Mouse (Mus musculus) liver, embryonic 11.5 days (tissue): ENCODE data around the gene Sh3pxd2a. TPM values are rescaled to one million over a fixed set of nuclear protein-coding genes. Genes with fewer than 3 reads are reported as not detected.

Source experiments
- ATAC-seq: fragments of 200-750 bp; cut with Nextera tagmentation; replicated peaks from 2 replicates; pipeline ENCODE4 v1.8.0; 2017; ENCODE audit warnings: moderate number of reproducible peaks, mild to moderate bottlenecking, moderate TSS enrichment, moderate library complexity; ENCODE audit not compliant: low FRiP score
- DNase-seq: peaks from one replicate; pipeline ENCODE4 v3.0.0-alpha.2; 2017; ENCODE audit warnings: low spot score
- H3K27ac ChIP-seq: fragments of 300-500 bp; sonication (generic); 2 replicates; pipeline ENCODE4 v1.5.1; 2014; ENCODE audit warnings: mild to moderate bottlenecking, low read depth, low read length, control low read depth
- H3K27me3 ChIP-seq: fragments of 300-500 bp; sonication (generic); replicated peaks from 2 replicates; pipeline ENCODE4 v1.6.1; 2014; ENCODE audit warnings: low read length, mixed read lengths; ENCODE audit not compliant: control insufficient read depth, insufficient read depth
- H3K36me3 ChIP-seq: fragments of 300-500 bp; sonication (generic); 2 replicates; pipeline ENCODE4 v1.6.1; 2014; ENCODE audit warnings: mild to moderate bottlenecking, low read length, moderate library complexity, mixed read lengths; ENCODE audit not compliant: control insufficient read depth, insufficient read depth
- H3K4me1 ChIP-seq: fragments of 300-500 bp; sonication (generic); replicated peaks from 2 replicates; pipeline ENCODE4 v1.6.1; 2014; ENCODE audit warnings: low read length, mixed read lengths; ENCODE audit not compliant: control insufficient read depth, insufficient read depth
- H3K4me2 ChIP-seq: fragments of 300-500 bp; sonication (generic); 2 replicates; pipeline ENCODE4 v1.6.1; 2014; ENCODE audit warnings: mild to moderate bottlenecking, control low read depth, moderate library complexity
- H3K4me3 ChIP-seq: fragments of 300-500 bp; sonication (generic); 2 replicates; pipeline ENCODE4 v1.5.1; 2014; ENCODE audit warnings: low read depth, low read length, control low read depth
- H3K9ac ChIP-seq: fragments of 300-500 bp; sonication (generic); 2 replicates; pipeline ENCODE4 v1.6.1; 2014; ENCODE audit warnings: low read depth, low read length, control low read depth
- H3K9me3 ChIP-seq: fragments of 300-500 bp; sonication (generic); 2 replicates; pipeline ENCODE4 v1.6.1; 2016; ENCODE audit warnings: low read length, inconsistent platforms, mixed read lengths; ENCODE audit not compliant: control insufficient read depth
- WGBS: fragments of 180-500 bp; shearing (Covaris S2); extraction: QIAGEN DNeasy Blood & Tissue Kit; methylation state at CpG from one replicate; pipeline ENCODE4 v1.1.7; 2014; 5-methylcytosine and 5-hydroxymethylcytosine counted together
- polyA plus RNA-seq: library from polyadenylated mRNA; unstranded; fragments of >200 nt; fragmentation: Nextera tagmentation; extraction: Ambion mirVana; gene quantifications from 2 replicates; pipeline ENCODE4 v1.2.1, GENCODE M21; 2014

Gene Sh3pxd2a
- polyA plus RNA-seq, 1 experiment from 2014 or later: 3.6 TPM

DNA sequence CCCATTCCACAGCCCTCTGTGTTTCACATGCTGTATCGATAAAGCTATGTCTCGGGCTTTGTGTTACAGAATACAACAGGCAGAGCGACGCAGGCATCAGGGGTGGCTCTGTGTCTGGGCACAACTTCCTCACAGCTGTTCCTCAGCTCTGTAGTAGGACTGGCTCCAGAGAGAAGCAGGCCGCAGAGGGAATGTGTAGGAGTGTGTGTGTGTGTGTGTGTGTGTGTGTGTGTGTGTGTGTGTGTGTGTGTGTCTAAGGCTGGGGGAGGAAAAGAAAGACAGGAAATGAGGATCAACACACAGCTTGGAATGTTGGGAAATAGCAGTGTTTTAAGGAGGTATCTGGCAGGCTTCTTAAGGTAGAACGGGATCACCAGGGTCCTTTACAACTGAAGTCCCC, 187.5 kb downstream of the Sh3pxd2a start:
- Histone ChIP-seq H3K4me3 (no peak overlapping the region), H3K9me3 (no peaks in the 10 kb centered on the region), H3K9ac (no peak overlapping the region), H3K4me2 (no peak overlapping the region), H3K27ac (no peak overlapping the region), H3K4me1 (no peaks in the 10 kb centered on the region), H3K27me3 (no peaks in the 10 kb centered on the region), H3K36me3 (peaks cover 18% of the 10 kb centered on the region)
- 76% methylated on average over 6 of the region's 6 CpGs for WGBS
- DNase-seq (no peak), ATAC-seq (no peak)

DNA sequence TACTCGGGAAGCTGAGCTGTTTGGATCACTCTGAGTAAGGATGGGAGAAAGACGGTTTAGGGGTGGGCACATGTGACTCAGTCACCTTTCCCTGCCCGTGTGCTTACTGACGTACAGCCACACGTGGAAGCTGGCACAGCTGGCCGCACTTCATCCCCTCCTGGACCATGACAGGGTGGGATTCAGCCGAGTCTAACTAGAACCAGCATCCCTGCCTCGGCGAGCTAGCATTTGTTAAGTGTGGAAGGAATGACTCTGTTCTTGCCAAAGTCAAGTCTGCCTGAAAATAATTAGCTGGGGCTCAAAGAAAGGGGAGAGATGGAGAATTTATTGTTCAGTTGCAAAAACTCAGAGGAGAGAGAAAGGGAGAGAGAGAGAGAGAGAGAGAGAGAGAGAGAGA, 193.7 kb downstream of the Sh3pxd2a start:
- no peak overlapping the region for H3K4me2 ChIP-seq
- DNase-seq (no peak), ATAC-seq (no peak)
- H3K27ac ChIP-seq: no peak overlapping the region
- no peaks in the 10 kb centered on the region for H3K4me1 ChIP-seq
- no peak overlapping the region for H3K4me3 ChIP-seq
- no peak overlapping the region for H3K9ac ChIP-seq
- no peaks in the 10 kb centered on the region for H3K27me3 ChIP-seq
- WGBS: 82% methylated on average over 9 of the region's 9 CpGs
- no peaks in the 10 kb centered on the region for H3K9me3 ChIP-seq
- peaks cover 25% of the 10 kb centered on the region; the same call in 1 of the 2 replicates for H3K36me3 ChIP-seq

DNA sequence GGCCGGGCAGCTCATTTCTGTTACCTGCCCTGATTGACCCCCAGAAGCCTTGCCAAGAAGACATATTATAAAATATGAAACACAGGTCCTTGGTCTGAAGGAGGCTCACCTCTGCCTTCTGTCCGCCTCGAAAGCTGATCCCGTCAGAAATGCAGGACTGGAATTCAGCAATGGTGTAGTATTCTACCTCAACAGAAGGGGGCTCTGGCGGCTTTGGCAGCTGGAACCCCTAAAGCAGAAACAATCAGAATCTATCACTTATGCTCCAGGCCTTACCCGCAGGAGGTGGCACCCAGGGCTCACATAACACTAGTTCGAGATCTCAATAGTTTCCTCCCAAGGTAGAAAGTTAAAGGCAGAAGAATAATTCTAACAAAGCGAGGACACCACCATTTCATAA, 194.5 kb downstream of the Sh3pxd2a start:
- ATAC-seq (no peak), DNase-seq (no peak)
- Histone ChIP-seq H3K36me3 (peaks cover 25% of the 10 kb centered on the region; the same call in 1 of the 2 replicates), H3K9me3 (no peaks in the 10 kb centered on the region), H3K27me3 (no peaks in the 10 kb centered on the region), H3K9ac (no peak overlapping the region), H3K4me1 (no peaks in the 10 kb centered on the region), H3K4me2 (no peak overlapping the region), H3K4me3 (no peak overlapping the region), H3K27ac (no peak overlapping the region)
- 71% methylated on average over 8 of the region's 8 CpGs for WGBS

DNA sequence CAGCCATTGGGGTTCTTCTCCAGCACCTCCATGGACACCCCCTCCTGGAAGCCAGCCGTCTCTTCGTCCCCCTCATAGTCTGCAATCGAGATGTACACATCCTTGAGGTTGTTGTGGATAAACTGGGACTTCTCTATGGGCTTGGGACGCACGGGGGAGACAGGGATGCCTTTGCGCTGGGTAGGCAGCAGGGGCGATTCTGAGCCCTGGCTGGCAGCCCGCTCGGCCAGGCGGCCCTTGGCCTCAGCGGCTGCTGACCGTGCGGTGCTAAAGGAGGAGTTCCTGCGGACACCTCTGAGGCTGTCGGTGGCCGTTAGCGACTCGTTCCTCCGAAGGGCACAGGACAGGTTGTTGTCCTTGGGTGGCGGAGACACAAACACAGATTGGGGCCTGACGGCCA, 197.1 kb downstream of the Sh3pxd2a start:
- ATAC-seq (no peak), DNase-seq (no peak)
- no peak overlapping the region for H3K9ac ChIP-seq
- H3K36me3 ChIP-seq: peaks cover 16% of the 10 kb centered on the region; the same call in 1 of the 2 replicates
- no peaks in the 10 kb centered on the region for H3K27me3 ChIP-seq
- WGBS: 91% methylated on average over 21 of the region's 21 CpGs
- no peaks in the 10 kb centered on the region for H3K4me1 ChIP-seq
- H3K9me3 ChIP-seq: no peaks in the 10 kb centered on the region
- H3K4me3 ChIP-seq: no peak overlapping the region
- no peak overlapping the region for H3K27ac ChIP-seq
- no peak overlapping the region for H3K4me2 ChIP-seq

DNA sequence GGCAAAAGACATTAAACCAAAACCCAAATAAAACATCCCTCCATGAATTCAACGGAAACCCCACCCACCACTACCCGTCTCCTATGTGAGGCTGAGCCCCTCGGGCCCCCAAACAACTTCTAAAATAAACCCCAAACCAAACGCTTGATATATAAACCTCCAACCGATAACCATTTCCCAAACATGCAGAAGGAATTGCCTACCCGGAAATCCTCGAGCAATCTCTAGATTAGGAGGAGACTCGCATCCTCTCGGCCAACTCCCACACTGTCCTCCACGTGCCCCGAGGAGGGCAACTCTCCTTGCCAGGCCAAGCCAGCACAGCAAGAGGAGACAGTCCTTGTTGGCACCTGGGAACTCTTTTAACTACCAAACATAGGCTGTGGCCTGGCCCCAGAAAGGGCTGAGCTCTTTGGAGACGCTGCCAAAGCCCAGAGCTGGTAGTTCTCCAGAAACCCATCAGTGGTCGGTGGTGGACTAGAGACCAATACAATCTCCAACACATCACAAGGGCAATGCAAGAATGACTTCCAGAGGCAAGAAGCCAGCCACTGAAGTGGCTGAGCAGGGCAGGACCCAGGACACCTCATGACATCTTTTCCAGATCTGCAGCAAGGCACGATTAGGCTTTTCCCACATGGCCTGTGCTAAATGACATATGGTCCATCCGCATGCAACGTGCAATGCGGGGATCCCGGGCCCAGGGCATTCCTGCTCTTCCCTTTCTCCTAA, 198.0 kb downstream of the Sh3pxd2a start:
- H3K4me1 ChIP-seq: no peaks in the 10 kb centered on the region
- no peaks in the 10 kb centered on the region for H3K9me3 ChIP-seq
- H3K36me3 ChIP-seq: peaks cover 13% of the 10 kb centered on the region; the same call in 1 of the 2 replicates
- H3K4me3 ChIP-seq: no peak overlapping the region
- no peak overlapping the region for H3K4me2 ChIP-seq
- no peak for ATAC-seq
- H3K9ac ChIP-seq: no peak overlapping the region
- no peak for DNase-seq
- no peaks in the 10 kb centered on the region for H3K27me3 ChIP-seq
- H3K27ac ChIP-seq: no peak overlapping the region
- WGBS: 86% methylated on average over 18 of the region's 18 CpGs

DNA sequence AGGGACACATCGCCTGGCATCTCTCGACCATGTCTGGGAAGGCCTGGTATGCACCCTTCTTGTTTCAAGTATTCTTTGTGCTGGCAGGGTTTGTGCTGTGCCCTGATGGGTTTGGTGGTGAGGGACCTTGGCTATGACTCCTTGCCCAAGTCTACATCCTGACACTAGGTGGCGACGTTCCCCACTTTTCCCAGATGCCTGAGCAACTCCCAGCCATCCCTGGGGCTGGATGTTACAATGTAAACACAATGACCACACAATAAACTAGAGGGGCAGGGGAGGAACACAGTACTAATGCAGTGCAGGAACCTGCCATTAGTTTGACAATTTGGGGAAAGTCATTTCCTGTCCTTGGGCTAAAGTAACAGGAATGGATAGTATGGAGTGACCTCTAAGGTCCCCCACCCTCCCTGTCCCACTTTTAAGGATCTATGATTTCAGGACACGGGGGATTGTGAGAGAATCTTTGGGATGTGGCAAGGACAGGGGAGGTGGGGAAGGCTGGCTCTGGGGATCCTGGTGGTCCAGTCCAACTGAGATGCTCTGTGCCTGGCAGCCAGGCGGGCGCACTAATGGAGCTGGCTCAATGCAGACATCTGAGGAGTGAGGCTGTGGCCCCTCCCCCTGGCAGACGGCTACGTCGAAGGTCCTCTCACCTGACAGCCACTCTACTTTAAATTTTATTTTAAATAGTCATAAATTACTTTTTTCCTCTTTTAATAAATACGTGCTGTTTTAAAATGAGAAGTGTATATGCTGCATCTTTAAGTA, 199.7 kb downstream of the Sh3pxd2a start:
- Histone ChIP-seq H3K9ac (no peak overlapping the region), H3K4me2 (no peak overlapping the region), H3K4me1 (no peaks in the 10 kb centered on the region; the same call in 1 of the 2 replicates), H3K4me3 (no peak overlapping the region), H3K36me3 (peaks cover 13% of the 10 kb centered on the region; the same call in 1 of the 2 replicates), H3K27me3 (no peaks in the 10 kb centered on the region), H3K9me3 (no peaks in the 10 kb centered on the region), H3K27ac (no peak overlapping the region)
- ATAC-seq (no peak), DNase-seq (no peak)
- WGBS: 46% methylated on average over 11 of the region's 11 CpGs

DNA sequence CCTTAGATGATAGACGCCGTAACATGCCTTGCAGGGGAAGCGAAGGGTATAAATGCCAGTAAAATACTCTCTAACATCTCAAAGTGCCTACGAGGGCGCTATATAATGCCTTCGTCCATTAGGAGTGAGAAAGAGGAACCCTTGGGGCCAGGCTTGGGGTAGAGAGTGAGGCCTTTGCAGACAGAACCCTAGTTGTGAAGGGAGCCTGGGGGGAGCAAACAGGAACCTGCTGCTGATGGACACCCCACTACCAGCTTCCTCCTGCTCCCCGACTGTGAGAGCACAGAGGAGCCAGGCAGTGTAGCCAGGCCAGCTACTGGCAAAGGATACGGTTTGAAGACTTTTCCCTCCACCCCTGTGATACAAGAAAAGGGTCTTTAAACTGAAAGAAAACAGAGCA, 200.6 kb downstream of the Sh3pxd2a start:
- WGBS: 76% methylated on average over 8 of the region's 8 CpGs
- Histone ChIP-seq H3K4me2 (no peak overlapping the region), H3K4me3 (no peak overlapping the region), H3K27ac (no peak overlapping the region), H3K9ac (no peak overlapping the region), H3K9me3 (no peaks in the 10 kb centered on the region), H3K4me1 (no peaks in the 10 kb centered on the region; the same call in 1 of the 2 replicates), H3K36me3 (peaks cover 13% of the 10 kb centered on the region; the same call in 1 of the 2 replicates), H3K27me3 (no peaks in the 10 kb centered on the region)
- ATAC-seq: no peak
- no peak for DNase-seq

DNA sequence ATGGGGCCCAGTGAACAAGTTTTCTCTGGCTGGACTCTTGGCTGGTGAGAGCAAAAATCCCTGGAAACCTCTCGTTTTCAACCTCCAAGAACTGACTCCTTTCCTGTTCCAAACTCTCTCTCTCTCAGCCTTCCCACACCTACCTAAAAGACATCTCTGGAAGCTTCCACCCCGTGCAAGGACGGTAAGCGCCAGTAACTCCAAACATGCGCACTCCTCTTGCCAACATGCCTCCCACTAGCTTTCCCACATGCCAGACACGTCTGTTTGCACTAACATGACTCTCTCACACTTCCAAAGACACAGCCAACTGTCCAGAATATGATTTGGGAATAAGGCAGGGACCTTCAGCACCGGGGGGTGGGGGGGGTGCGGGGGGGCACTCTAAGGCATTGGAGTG, 203.0 kb downstream of the Sh3pxd2a start:
- no peak overlapping the region for H3K9ac ChIP-seq
- no peaks in the 10 kb centered on the region for H3K36me3 ChIP-seq
- WGBS: 82% methylated on average over 8 of the region's 8 CpGs
- DNase-seq: no peak
- ATAC-seq: no peak
- H3K4me2 ChIP-seq: no peak overlapping the region
- no peaks in the 10 kb centered on the region for H3K9me3 ChIP-seq
- H3K27me3 ChIP-seq: no peaks in the 10 kb centered on the region
- H3K4me3 ChIP-seq: no peak overlapping the region
- no peaks in the 10 kb centered on the region; the same call in 1 of the 2 replicates for H3K4me1 ChIP-seq
- H3K27ac ChIP-seq: no peak overlapping the region
